Mouse (Mus musculus) liver, embryonic 16.5 days (tissue): ENCODE results near the gene Fnbp1. TPM values are rescaled to one million over a fixed set of nuclear protein-coding genes. Genes with fewer than 3 reads are reported as not detected.

Experiments
- ATAC-seq: fragments of 200-750 bp; cut with Nextera tagmentation; 2 replicates; pipeline ENCODE4 v1.8.0; 2017; ENCODE audit warnings: low read depth, mild to moderate bottlenecking, moderate number of reproducible peaks, moderate library complexity
- H3K27ac ChIP-seq: fragments of 300-500 bp; sonication (generic); 2 replicates; pipeline ENCODE4 v1.5.1; 2014; ENCODE audit warnings: mild to moderate bottlenecking, low read length
- H3K27me3 ChIP-seq: fragments of 300-500 bp; sonication (generic); 2 replicates; pipeline ENCODE4 v1.6.1; 2014; ENCODE audit warnings: low read depth, low read length, mixed read lengths; ENCODE audit not compliant: control insufficient read depth, insufficient read depth
- H3K36me3 ChIP-seq: fragments of 300-500 bp; sonication (generic); 2 replicates; pipeline ENCODE4 v1.6.1; 2014; ENCODE audit warnings: mild to moderate bottlenecking; ENCODE audit not compliant: control insufficient read depth, insufficient read depth
- H3K4me1 ChIP-seq: fragments of 300-500 bp; sonication (generic); 2 replicates; pipeline ENCODE4 v1.6.1; 2014; ENCODE audit warnings: low read depth, low read length, mixed read lengths; ENCODE audit not compliant: control insufficient read depth
- H3K4me2 ChIP-seq: fragments of 300-500 bp; sonication (generic); 2 replicates; pipeline ENCODE4 v1.6.1; 2014; ENCODE audit warnings: low read depth, low read length, mixed read lengths
- H3K4me3 ChIP-seq: fragments of 300-500 bp; sonication (generic); 2 replicates; pipeline ENCODE4 v1.5.1; 2014; ENCODE audit warnings: low read depth, mild to moderate bottlenecking, low read length
- H3K9ac ChIP-seq: fragments of 300-500 bp; sonication (generic); 2 replicates; pipeline ENCODE4 v1.6.1; 2014; ENCODE audit warnings: low read depth, low read length
- H3K9me3 ChIP-seq: fragments of 300-500 bp; sonication (generic); replicated peaks from 2 replicates; pipeline ENCODE4 v1.6.1; 2016; ENCODE audit warnings: low read length; ENCODE audit not compliant: control insufficient read depth
- WGBS: fragments of 180-500 bp; shearing (Covaris S2); extraction: QIAGEN DNeasy Blood & Tissue Kit; methylation state at CpG from one replicate; pipeline ENCODE4 v1.1.7; 2014; ENCODE audit not compliant: insufficient replicate concordance; 5-methylcytosine and 5-hydroxymethylcytosine counted together
- polyA plus RNA-seq: library from polyadenylated mRNA; unstranded; fragments of >200 nt; fragmentation: Nextera tagmentation; extraction: Ambion mirVana; gene quantifications from 2 replicates; pipeline ENCODE4 v1.2.1, GENCODE M21; 2015

Fnbp1 gene
- polyA plus RNA-seq, 1 experiment from 2014 or later: 5.9 TPM

DNA sequence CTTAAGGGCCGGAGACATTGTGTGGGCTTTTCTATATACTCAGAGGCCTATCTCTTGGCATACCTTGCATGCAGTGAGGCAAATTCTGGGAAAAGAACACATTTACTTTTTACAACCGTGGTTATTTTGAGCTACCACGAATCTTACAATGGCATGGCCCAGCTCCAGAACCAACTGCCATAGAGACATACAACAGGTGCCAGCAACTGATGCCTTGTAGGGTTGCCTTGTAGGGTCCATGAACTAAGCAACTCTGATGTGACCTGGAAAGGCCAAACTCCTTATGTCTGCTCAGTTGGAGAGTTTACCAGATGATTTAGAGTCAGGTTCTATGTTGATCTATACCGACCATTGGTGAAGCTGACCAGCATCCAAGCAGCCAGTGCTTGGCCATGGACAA lies 147.0 kb downstream of the Fnbp1 start:
- Histone ChIP-seq H3K27ac (no peak overlapping the region), H3K4me1 (no peaks in the 10 kb centered on the region), H3K4me3 (no peak overlapping the region), H3K9ac (no peak overlapping the region), H3K4me2 (no peak overlapping the region), H3K27me3 (no peaks in the 10 kb centered on the region), H3K36me3 (no peaks in the 10 kb centered on the region), H3K9me3 (no peaks in the 10 kb centered on the region)
- ATAC-seq: no peak
- 78% methylated on average over 4 of the region's 4 CpGs for WGBS

- no peaks in the 10 kb centered on the region for H3K27me3 ChIP-seq
- no peak overlapping the region for H3K27ac ChIP-seq
- no peak overlapping the region for H3K9ac ChIP-seq
- H3K4me3 ChIP-seq: no peak overlapping the region
- ATAC-seq: no peak
- peaks cover 6% of the 10 kb centered on the region for H3K4me1 ChIP-seq
- H3K9me3 ChIP-seq: no peaks in the 10 kb centered on the region
- WGBS: 73% methylated on average over 9 of the region's 9 CpGs
- H3K4me2 ChIP-seq: no peak overlapping the region
- H3K36me3 ChIP-seq: no peaks in the 10 kb centered on the region
Observed at GRCm38 (mm10) chr2:30990221-30990620, 151.6 kb downstream of the Fnbp1 start.

- peak overlapping the region; percentile 31 for H3K4me2 ChIP-seq
- WGBS: 29% methylated on average over 17 of the region's 17 CpGs
- no peak overlapping the region for H3K27ac ChIP-seq
- H3K9ac ChIP-seq: no peak overlapping the region
- H3K4me1 ChIP-seq: peaks cover 25% of the 10 kb centered on the region
- peak overlapping the region; percentile 20 for H3K4me3 ChIP-seq
- ATAC-seq: no peak
- H3K27me3 ChIP-seq: no peaks in the 10 kb centered on the region
- H3K36me3 ChIP-seq: no peaks in the 10 kb centered on the region
- no peaks in the 10 kb centered on the region for H3K9me3 ChIP-seq
Observed at GRCm38 (mm10) chr2:30985111-30986020, 156.4 kb downstream of the Fnbp1 start.

GRCm38 (mm10) chr2:30983024-30983423 lies 158.8 kb downstream of the Fnbp1 start:
- WGBS: 49% methylated on average over 7 of the region's 7 CpGs
- ATAC-seq: no peak
- no peaks in the 10 kb centered on the region for H3K9me3 ChIP-seq

DNA sequence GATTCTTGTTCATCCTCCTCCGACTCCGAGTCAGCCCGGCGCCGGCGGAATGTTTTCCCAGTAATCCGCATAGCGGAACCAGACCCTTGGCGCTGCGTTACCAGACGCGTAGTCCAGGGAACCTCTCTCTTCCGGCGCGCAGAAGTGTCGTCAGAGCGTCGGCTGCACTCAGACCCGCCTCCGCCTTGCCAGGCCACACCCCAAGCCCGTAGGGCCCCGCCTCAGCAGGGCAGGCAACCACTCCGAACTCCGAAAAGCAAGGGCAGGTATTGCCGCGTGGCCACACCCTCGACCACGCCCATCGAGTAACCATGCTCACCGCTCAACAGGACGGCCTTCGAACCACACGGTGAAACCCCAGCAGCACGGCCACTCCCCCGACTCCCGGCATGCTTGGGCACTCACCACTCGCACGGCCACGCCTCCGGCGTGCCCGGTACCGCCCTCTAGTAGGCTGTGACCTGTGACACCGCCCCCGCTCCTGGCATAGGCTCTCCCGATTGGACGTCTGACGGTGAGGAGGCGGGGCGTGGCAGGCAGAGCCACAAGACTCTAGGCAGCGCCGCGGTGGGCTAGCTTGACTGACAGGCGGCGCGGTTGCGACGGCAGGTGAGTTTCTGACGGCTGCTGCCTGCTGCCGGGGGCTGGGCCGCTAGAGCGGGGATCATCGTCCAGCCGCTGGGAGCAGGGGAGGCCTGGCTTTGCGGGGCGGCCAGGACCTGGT lies 159.9 kb downstream of the Fnbp1 start, which contains the start of the genes BC005624 and Usp20:
Gene BC005624, minus strand, starts transcription at position 412 of the 724 bp plus-strand sequence.
Gene Usp20, plus strand, starts transcription at position 490 of the 724 bp plus-strand sequence.
- H3K4me1 ChIP-seq: peaks cover 27% of the 10 kb centered on the region
- peak within 1 kb of the TSS; percentile 82 for H3K9ac ChIP-seq
- peak within 1 kb of the TSS; percentile 68 for H3K27ac ChIP-seq
- H3K27me3 ChIP-seq: no peaks in the 10 kb centered on the region
- H3K4me3 ChIP-seq: peak within 1 kb of the TSS; percentile 95
- under 1% methylated on average over 66 of the region's 66 CpGs for WGBS
- H3K9me3 ChIP-seq: no peaks in the 10 kb centered on the region
- ATAC-seq: peak; percentile 95
- H3K36me3 ChIP-seq: peaks cover 5% of the 10 kb centered on the region; the same call in 1 of the 2 replicates
- peak within 1 kb of the TSS; percentile 97 for H3K4me2 ChIP-seq

More at GRCm38 (mm10) chr2:30983024-30983423, 158.8 kb downstream of the Fnbp1 start:
- H3K27me3 ChIP-seq: no peaks in the 10 kb centered on the region
- H3K4me2 ChIP-seq: peak overlapping the region; percentile 97
- H3K4me1 ChIP-seq: peaks cover 27% of the 10 kb centered on the region
- H3K4me3 ChIP-seq: peak overlapping the region; percentile 95
- peaks cover 5% of the 10 kb centered on the region; the same call in 1 of the 2 replicates for H3K36me3 ChIP-seq
- no peak overlapping the region for H3K27ac ChIP-seq
- peak overlapping the region; percentile 82 for H3K9ac ChIP-seq

Other genes starting within 250 kb of the Fnbp1 start
- gene Ptges, start 212.1 kb downstream of the Fnbp1 start, polyA plus RNA-seq: 0.35 and 0.37 TPM in 2 replicates
- 15.8 and 15.9 TPM in 2 replicates for gene Tor1b, start 189.0 kb downstream of the Fnbp1 start, polyA plus RNA-seq
- 36.0 and 36.3 TPM in 2 replicates for gene Tor1a, start 174.1 kb downstream of the Fnbp1 start, polyA plus RNA-seq
- 23.1 and 24.0 TPM in 2 replicates for gene BC005624, start 159.8 kb downstream of the Fnbp1 start, polyA plus RNA-seq
- 4.9 and 5.8 TPM in 2 replicates for gene Usp20, start 159.7 kb downstream of the Fnbp1 start, polyA plus RNA-seq
- 11.5 and 11.9 TPM in 2 replicates for gene Gpr107, start 10.3 kb upstream of the Fnbp1 start, polyA plus RNA-seq
- 0.78 and 1.1 TPM in 2 replicates for gene Ncs1, start 103.8 kb upstream of the Fnbp1 start, polyA plus RNA-seq
- 0.96 and 1.2 TPM in 2 replicates for gene Hmcn2, start 172.4 kb upstream of the Fnbp1 start, polyA plus RNA-seq